Comparison of ENCODE assay signal across 8 mouse cellular contexts in genomic region chr6:37447704-37448466, GRCm38 (mm10). TPM values are rescaled to one million over a fixed set of nuclear protein-coding genes. Genes with fewer than 3 reads are reported as not detected.
DNase-seq lines count a peak whose midpoint lies in the region; ATAC-seq lines count a peak whose summit lies in the region.

No protein-coding gene starts in this region.

- peaks cover 2% of the 10 kb centered on the region for H3K4me1 ChIP-seq in liver, embryonic 12.5 days
- peaks cover 3% of the 10 kb centered on the region; the same call in 1 of the 2 replicates for H3K4me1 ChIP-seq in intestine, embryonic 15.5 days (replicated peaks)
- peaks cover under 1% of the 10 kb centered on the region for H3K4me1 ChIP-seq in midbrain, embryonic 15.5 days

- no peak for ATAC-seq in liver, embryonic 12.5 days
- peak; percentile 46 for ATAC-seq in intestine, embryonic 15.5 days
- peak; percentile 82 for ATAC-seq in midbrain, embryonic 15.5 days (replicated peaks)

- no peak overlapping the region for H3K9ac ChIP-seq in liver, embryonic 12.5 days
- H3K9ac ChIP-seq in intestine, embryonic 15.5 days = no peak overlapping the region
- no peak overlapping the region for H3K9ac ChIP-seq in midbrain, embryonic 15.5 days

- intact Hi-C loops in left cerebral cortex, postnatal 36 days (cut with DNase I) = loop anchor here (1.0 to 5.0 kb wide), 4 partner anchors 76 to 393 kb away; no protein-coding TSS in a partner anchor

- H3K9me3 ChIP-seq in liver, embryonic 12.5 days (replicated peaks) = no peaks in the 10 kb centered on the region
- no peaks in the 10 kb centered on the region for H3K9me3 ChIP-seq in intestine, embryonic 15.5 days
- no peaks in the 10 kb centered on the region for H3K9me3 ChIP-seq in midbrain, embryonic 15.5 days

- H3K27me3 ChIP-seq in liver, embryonic 12.5 days (replicated peaks) = no peaks in the 10 kb centered on the region
- H3K27me3 ChIP-seq in intestine, embryonic 15.5 days (replicated peaks) = no peaks in the 10 kb centered on the region
- no peaks in the 10 kb centered on the region for H3K27me3 ChIP-seq in midbrain, embryonic 15.5 days (replicated peaks)
- no peaks in the 10 kb centered on the region for H3K27me3 ChIP-seq in splenic B cell, adult 2 months (ENCODE audit: control insufficient read depth, insufficient read depth, low read length, poor library complexity, severe bottlenecking)

- H3K4me2 ChIP-seq in liver, embryonic 12.5 days = no peak overlapping the region
- H3K4me2 ChIP-seq in intestine, embryonic 15.5 days (replicated peaks) = no peak overlapping the region
- no peak overlapping the region for H3K4me2 ChIP-seq in midbrain, embryonic 15.5 days

- peak; percentile 62 for DNase-seq in liver
- peak; percentile 68 for DNase-seq in cerebellum, adult 8-10 months
- DNase-seq in forelimb bud, embryonic 11.5 days (ENCODE audit: low read depth, low spot score) = peak; percentile 76
- DNase-seq in left cerebral cortex, postnatal 36 days (ENCODE audit: low spot score in 2 of 2) = peak; percentile 49 to 70
- peak; percentile 82 for DNase-seq in splenic B cell, adult 2 months (ENCODE audit: low read depth, low spot score)

- WGBS in liver, embryonic 12.5 days (ENCODE audit: insufficient replicate concordance) = 19% methylated on average over 10 of the region's 10 CpGs
- 23% methylated on average over 10 of the region's 10 CpGs for WGBS in intestine, embryonic 15.5 days
- WGBS in midbrain, embryonic 15.5 days = 25% methylated on average over 10 of the region's 10 CpGs

- no peak overlapping the region for H3K4me3 ChIP-seq in liver, embryonic 12.5 days
- no peak overlapping the region for H3K4me3 ChIP-seq in intestine, embryonic 15.5 days (replicated peaks)
- H3K4me3 ChIP-seq in midbrain, embryonic 15.5 days = no peak overlapping the region

- H3K27ac ChIP-seq in liver, embryonic 12.5 days = no peak overlapping the region
- H3K27ac ChIP-seq in intestine, embryonic 15.5 days = no peak overlapping the region
- H3K27ac ChIP-seq in midbrain, embryonic 15.5 days = no peak overlapping the region

- no peaks in the 10 kb centered on the region for H3K36me3 ChIP-seq in liver, embryonic 12.5 days
- no peaks in the 10 kb centered on the region for H3K36me3 ChIP-seq in intestine, embryonic 15.5 days
- H3K36me3 ChIP-seq in midbrain, embryonic 15.5 days (replicated peaks) = no peaks in the 10 kb centered on the region
- H3K36me3 ChIP-seq in splenic B cell, adult 2 months (ENCODE audit: control insufficient read depth, insufficient read depth, low read length, poor library complexity, severe bottlenecking) = no peaks in the 10 kb centered on the region

RNA-seq across cellular contexts. Expression of gene Creb3l2, which starts 5.9 kb away (rescaled TPM):
- polyA plus RNA-seq in liver, embryonic 12.5 days (2016; fragmentation: Nextera tagmentation; extraction: Ambion mirVana) = 5.0 and 5.1 TPM in 2 replicates
- 15.6 and 15.8 TPM in 2 replicates for polyA plus RNA-seq in intestine, embryonic 15.5 days (2015; fragmentation: Nextera tagmentation; extraction: Ambion mirVana)
- 1 to 10 TPM; 6.1 to 8.1 TPM for total RNA-seq in left cerebral cortex, postnatal 36 days (2021)
- polyA plus RNA-seq in midbrain, embryonic 15.5 days (2015; fragmentation: Nextera tagmentation; extraction: Ambion mirVana) = 3.2 and 3.3 TPM in 2 replicates
